Mouse (Mus musculus) erythroblast, embryonic 14.5 days (primary cell): ENCODE measurements at regions not wholly inside any gene's neighbourhood (a gene's known extent, or its start where the extent isn't known, plus 50 kb on each side); places are given as distances from the start of the nearest gene placed in this dataset.

ENCODE experiments used
- H3K27me3 ChIP-seq: 2 replicates; pipeline ENCODE4 v1.6.1; 2012; ENCODE audit warnings: inconsistent platforms; ENCODE audit not compliant: control insufficient read depth
- H3K36me3 ChIP-seq: 2 replicates; pipeline ENCODE4 v1.6.1; 2012; ENCODE audit warnings: mild to moderate bottlenecking, inconsistent platforms; ENCODE audit not compliant: control insufficient read depth
- H3K4me1 ChIP-seq: 2 replicates; pipeline ENCODE4 v1.6.1; 2012; ENCODE audit warnings: inconsistent platforms; ENCODE audit not compliant: control insufficient read depth
- H3K4me3 ChIP-seq: replicated peaks from 2 replicates; pipeline ENCODE3; 2012; ENCODE audit warnings: moderate library complexity, mild to moderate bottlenecking, inconsistent platforms
- H3K9me3 ChIP-seq: 2 replicates; pipeline ENCODE4 v1.6.1; 2012; ENCODE audit warnings: low read length, inconsistent platforms, mixed read lengths; ENCODE audit not compliant: control insufficient read depth
- GATA1 ChIP-seq: IDR thresholded peaks from 2 replicates; pipeline ENCODE4 v1.6.1; 2012; ENCODE audit warnings: low read length, inconsistent platforms, mixed read lengths
- TAL1 ChIP-seq: IDR thresholded peaks from 3 replicates; pipeline ENCODE4 v1.6.1; 2012; ENCODE audit warnings: low read length, inconsistent platforms, mixed read lengths

DNA sequence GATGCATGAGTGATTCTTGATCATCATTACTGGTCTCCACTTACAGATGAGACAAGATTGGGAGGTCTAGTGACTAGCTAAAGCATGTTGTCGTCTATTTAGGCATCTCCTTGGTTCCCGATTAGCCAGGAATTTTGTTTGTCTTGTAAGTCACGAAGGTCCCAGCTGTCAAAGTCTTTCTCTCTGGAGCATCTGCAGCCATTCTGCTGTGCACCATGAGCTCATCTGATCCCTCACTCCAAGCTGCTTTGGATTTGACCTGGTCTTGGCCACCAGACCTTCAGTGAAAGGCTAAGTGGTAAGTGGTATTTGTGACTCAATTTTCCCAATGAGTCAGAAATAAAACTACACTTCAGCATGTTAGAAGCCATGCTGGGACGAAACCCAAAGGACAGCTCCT is 53.3 kb upstream of the Creb5 start:
- TF ChIP-seq TAL1 (no peak), GATA1 (no peak)

DNA sequence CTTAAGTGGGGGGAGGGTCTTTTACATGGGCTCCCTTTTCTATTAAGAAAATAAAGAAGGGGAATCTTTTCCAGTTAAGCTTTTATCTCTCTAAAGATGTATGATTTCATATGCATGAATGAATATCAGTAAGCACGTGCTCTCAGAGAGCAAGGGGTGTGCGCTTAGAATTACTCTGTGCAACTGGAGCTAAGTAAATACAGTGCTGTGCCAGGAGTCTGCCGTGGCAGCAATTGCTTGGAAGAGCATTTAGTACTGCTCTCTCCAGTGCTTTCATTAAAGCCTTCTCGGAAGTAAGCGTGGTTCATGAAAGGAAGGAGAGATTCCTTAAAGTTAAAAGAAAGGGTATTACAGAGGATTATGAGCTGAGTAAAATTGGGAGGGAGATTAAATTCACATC is 54.5 kb upstream of the Creb5 start:
- Histone ChIP-seq H3K9me3 (no peaks in the 10 kb centered on the region), H3K4me1 (no peaks in the 10 kb centered on the region), H3K4me3 (no peak overlapping the region), H3K36me3 (no peaks in the 10 kb centered on the region), H3K27me3 (no peaks in the 10 kb centered on the region)
- no peak for TF ChIP-seq TAL1
- TF ChIP-seq GATA1, result no peak

More for the DNA sequence above, 53.3 kb upstream of the Creb5 start:
- no peaks in the 10 kb centered on the region for H3K36me3 ChIP-seq
- H3K27me3 ChIP-seq, result no peaks in the 10 kb centered on the region
- H3K4me3 ChIP-seq, result no peak overlapping the region
- H3K9me3 ChIP-seq, result no peaks in the 10 kb centered on the region
- no peaks in the 10 kb centered on the region for H3K4me1 ChIP-seq

DNA sequence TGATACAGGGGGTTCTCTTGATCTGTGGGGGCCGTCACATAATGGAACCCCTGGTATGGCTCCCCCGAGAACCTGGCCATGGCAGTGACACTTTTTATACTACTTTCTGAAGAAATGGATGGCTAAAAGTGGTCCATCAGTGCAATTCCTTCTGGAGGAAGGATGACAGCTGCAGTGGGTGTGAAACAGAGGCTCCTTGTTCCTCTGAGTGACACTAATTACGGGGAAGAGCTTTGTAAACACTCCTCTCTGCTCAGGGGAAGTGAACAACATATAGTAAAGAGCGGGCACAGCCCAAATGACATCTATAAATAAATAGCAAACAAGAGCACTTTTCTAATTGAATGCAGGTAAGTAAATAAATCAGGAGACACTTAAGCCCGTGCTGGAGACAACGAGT is 57.7 kb upstream of the Creb5 start:
- no peaks in the 10 kb centered on the region for H3K27me3 ChIP-seq
- no peaks in the 10 kb centered on the region for H3K4me1 ChIP-seq
- H3K4me3 ChIP-seq, result no peak overlapping the region
- H3K9me3 ChIP-seq, result no peaks in the 10 kb centered on the region
- TF ChIP-seq GATA1, result no peak
- no peak for TF ChIP-seq TAL1
- no peaks in the 10 kb centered on the region for H3K36me3 ChIP-seq

DNA sequence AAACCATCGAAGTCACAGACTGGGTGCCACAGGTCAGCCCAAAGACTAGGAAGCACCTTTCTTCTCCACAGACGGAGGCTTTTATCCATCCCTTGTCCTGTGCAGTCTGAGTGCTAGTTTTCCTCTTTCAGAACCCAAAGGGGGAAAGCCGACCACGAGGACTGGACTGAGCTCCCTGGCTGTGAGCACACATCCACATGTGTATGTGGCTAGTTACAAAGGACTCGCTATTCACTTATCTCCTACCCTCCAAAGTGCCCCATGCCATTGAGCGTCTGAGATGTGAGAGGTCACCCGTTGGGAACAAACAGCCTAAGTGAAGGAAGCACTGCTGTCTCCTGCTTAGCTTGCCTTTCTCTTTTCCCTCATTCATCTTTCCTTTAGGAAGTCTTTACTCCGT is 65.0 kb upstream of the Creb5 start:
- no peak overlapping the region for H3K4me3 ChIP-seq
- no peaks in the 10 kb centered on the region for H3K27me3 ChIP-seq
- TF ChIP-seq TAL1 (no peak), GATA1 (no peak)
- no peaks in the 10 kb centered on the region for H3K36me3 ChIP-seq
- H3K4me1 ChIP-seq, result no peaks in the 10 kb centered on the region
- no peaks in the 10 kb centered on the region for H3K9me3 ChIP-seq

DNA sequence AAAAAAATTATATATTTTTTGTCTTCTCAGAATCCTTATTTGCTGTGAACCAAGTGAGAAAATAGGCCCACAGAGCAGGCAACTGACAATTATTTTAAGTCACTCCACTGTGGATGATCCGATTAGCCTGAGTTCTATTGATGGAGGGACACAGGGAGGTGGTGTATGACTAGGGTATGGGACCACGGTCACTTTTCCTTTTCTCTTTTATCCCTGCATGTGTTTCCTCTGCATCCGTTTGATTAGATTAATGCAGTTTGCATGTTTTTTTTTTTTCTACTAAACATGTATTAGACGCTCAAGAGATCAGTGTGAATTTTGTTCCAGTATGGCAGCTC is 65.4 kb upstream of the Creb5 start:
- no peaks in the 10 kb centered on the region for H3K27me3 ChIP-seq
- no peaks in the 10 kb centered on the region for H3K9me3 ChIP-seq
- no peaks in the 10 kb centered on the region for H3K36me3 ChIP-seq
- H3K4me1 ChIP-seq, result no peaks in the 10 kb centered on the region
- H3K4me3 ChIP-seq, result no peak overlapping the region
- TF ChIP-seq TAL1, result no peak
- no peak for TF ChIP-seq GATA1

DNA sequence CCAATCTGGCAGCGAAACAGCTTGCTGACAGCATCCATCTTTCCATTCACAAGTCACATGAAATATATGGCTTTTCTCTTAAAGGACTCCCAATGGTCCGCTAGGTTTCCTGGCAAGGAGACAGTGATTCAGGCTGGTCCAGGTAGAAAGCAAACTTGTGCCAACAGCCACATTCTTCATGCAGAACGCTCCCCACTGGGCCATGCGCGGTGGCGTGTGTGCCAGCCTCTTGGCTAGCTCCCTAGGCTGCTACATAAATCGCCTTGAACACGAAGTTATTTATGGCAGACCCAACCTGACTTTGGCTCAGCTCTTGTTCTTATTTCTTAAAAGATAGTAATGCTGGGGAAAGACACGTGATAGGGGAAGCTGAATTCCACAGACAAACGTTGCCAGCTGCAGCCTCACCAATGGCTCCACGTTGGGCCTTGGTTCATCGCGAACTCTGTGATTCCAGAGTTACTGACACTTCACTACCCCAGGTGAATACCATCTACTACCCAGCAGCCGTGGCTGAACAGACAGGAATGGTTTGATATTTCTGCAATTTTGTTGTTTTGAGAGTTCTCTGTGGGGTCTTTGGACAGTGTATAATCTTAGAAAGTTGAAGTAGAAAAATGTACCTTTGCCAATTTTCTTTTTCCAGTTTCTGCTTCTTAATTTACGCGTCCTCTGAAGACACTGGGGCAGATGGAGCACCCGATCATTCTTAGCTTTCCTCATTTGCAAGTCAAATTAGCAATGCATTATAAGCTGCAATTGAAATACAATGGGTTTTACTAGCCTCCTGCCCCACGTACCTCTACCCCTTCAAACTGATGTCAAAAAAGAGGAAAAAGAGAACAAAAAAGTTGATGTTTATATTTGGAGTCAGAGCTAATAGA is 66.0 kb upstream of the Creb5 start:
- H3K27me3 ChIP-seq, result no peaks in the 10 kb centered on the region
- H3K36me3 ChIP-seq, result no peaks in the 10 kb centered on the region
- no peak overlapping the region for H3K4me3 ChIP-seq
- no peaks in the 10 kb centered on the region for H3K9me3 ChIP-seq
- H3K4me1 ChIP-seq, result no peaks in the 10 kb centered on the region
- TF ChIP-seq TAL1 (no peak), GATA1 (no peak)

DNA sequence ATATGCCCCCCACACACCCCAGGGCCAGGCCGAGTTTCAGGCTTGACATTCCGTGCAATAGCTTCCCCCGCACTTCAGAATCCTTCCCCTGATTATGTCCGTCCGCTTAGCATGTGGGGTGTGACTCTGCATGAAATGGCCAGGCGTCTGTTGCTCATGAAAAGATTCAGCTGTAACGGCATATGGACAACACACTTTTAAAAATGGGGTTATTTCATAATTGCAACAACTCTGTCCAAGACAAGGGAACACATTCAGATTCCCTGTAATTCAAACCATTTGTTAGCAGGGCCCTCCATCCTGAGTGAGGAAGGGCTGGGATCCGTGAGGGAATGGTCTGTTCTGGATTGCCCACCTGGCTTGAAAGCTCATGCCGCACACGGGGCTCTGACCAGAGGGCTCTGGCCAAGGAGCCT is 68.2 kb upstream of the Creb5 start:
- Histone ChIP-seq H3K4me1 (no peaks in the 10 kb centered on the region), H3K27me3 (no peaks in the 10 kb centered on the region)
- TF ChIP-seq TAL1, result no peak

DNA sequence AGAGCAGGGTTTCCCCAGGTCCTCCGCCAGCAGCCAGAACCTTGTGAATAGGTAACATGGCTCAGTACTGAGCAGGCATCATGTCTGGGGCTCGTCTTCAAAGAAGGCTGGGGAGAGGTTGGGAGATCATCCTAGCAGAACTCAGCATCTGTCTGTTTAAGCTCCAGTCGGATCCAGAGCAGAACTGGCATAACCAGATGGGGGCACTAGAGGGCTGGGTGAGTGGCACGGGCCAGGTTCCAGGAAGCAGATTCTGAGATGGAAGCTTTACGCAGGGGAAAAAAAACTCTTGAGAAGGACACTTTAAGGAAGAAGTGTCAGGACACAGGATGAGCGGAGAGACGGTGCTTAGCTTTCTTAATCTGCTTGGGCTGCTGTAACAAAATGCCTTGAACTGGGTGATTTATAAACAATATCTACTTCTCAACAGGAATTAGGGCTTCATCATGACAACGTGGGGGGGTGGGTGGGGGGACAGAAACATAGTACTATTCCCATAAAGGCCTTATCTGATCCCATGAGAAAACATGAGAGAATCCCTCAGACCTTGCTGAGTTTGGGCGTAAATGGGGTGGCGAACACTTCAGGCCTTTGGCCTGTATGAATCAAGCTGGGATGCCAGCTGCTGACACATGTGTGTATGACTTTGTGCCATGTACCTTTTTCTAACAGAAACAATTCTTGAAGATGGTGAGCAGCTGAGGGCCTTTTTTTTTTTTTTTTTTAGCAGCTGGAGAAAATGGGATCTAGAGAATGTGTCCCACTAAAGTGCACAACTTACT is 69.6 kb upstream of the Creb5 start:
- no peak for TF ChIP-seq TAL1
- TF ChIP-seq GATA1, result no peak

More for the DNA sequence above, 68.2 kb upstream of the Creb5 start:
- no peaks in the 10 kb centered on the region for H3K36me3 ChIP-seq
- no peak overlapping the region for H3K4me3 ChIP-seq
- no peaks in the 10 kb centered on the region for H3K9me3 ChIP-seq

DNA sequence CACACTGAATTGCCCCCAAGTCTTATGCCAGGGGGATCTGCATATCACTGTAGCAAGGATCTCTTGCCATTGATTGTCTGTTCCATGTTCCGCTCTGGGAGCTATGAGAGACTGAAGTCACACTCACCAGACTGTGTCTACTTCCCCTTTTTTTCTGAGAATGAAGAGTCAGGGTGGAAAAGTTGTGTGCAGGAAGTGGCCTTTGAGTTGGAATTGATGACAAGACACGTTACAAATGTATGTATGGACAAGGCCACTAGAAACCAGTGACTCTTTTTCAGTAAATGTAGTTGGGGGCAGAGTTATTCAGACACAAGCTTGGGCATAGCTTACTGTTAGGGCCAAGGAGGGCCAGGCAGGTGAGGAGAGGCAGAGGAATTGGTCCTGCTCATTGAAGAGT is 70.4 kb upstream of the Creb5 start:
- Histone ChIP-seq H3K4me3 (no peak overlapping the region), H3K4me1 (no peaks in the 10 kb centered on the region), H3K9me3 (no peaks in the 10 kb centered on the region), H3K36me3 (no peaks in the 10 kb centered on the region), H3K27me3 (no peaks in the 10 kb centered on the region)
- TF ChIP-seq GATA1 (no peak), TAL1 (no peak)

More for the DNA sequence above, 69.6 kb upstream of the Creb5 start:
- no peaks in the 10 kb centered on the region for H3K27me3 ChIP-seq
- no peaks in the 10 kb centered on the region for H3K4me1 ChIP-seq
- no peak overlapping the region for H3K4me3 ChIP-seq
- no peaks in the 10 kb centered on the region for H3K36me3 ChIP-seq
- no peaks in the 10 kb centered on the region for H3K9me3 ChIP-seq
